Mouse (Mus musculus): Measurements from ENCODE around the gene Ccdc73. TPM values are rescaled to one million over a fixed set of nuclear protein-coding genes. Genes with fewer than 3 reads are reported as not detected.
A peak's percentile ranks its signal among the peaks of the same experiment; 100 is the strongest.

Ccdc73 gene
- polyA plus RNA-seq, 1 experiment from 2014 or later = 6.6 TPM

GRCm38 (mm10) chr2:104899975-104900374 lies 32.4 kb downstream of the Ccdc73 start:
- Histone ChIP-seq H3K4me2 (ENCODE audit: low read depth, low read length, severe bottlenecking) (no peak overlapping the region), H3K9ac (ENCODE audit: low read length) (no peak overlapping the region), H3K4me3 (ENCODE audit: low read depth, low read length) (no peak overlapping the region), H3K9me3 (ENCODE audit: control insufficient read depth, low read length) (no peaks in the 10 kb centered on the region), H3K4me1 (replicated peaks; ENCODE audit: control insufficient read depth, insufficient read depth, low read length) (no peaks in the 10 kb centered on the region), H3K27ac (ENCODE audit: low read depth, low read length) (no peak overlapping the region), H3K27me3 (ENCODE audit: control insufficient read depth, insufficient read depth, low read length) (no peaks in the 10 kb centered on the region), H3K36me3 (ENCODE audit: control insufficient read depth, insufficient read depth, low read length) (no peaks in the 10 kb centered on the region)
- no peak for ATAC-seq (replicated peaks; ENCODE audit: low FRiP score)
- 85% methylated on average over 2 of the region's 2 CpGs for WGBS
- DNase-seq (ENCODE audit: low spot score) = no peak

GRCm38 (mm10) chr2:104915709-104916108 lies 48.1 kb downstream of the Ccdc73 start:
- no peak for ATAC-seq (replicated peaks; ENCODE audit: low FRiP score)
- DNase-seq (ENCODE audit: low spot score) = no peak
- no peak overlapping the region for H3K4me2 ChIP-seq (ENCODE audit: low read depth, low read length, severe bottlenecking)
- H3K27ac ChIP-seq (ENCODE audit: low read depth, low read length) = no peak overlapping the region
- H3K4me3 ChIP-seq (ENCODE audit: low read depth, low read length) = no peak overlapping the region
- H3K36me3 ChIP-seq (ENCODE audit: control insufficient read depth, insufficient read depth, low read length) = no peaks in the 10 kb centered on the region
- no peaks in the 10 kb centered on the region for H3K4me1 ChIP-seq (replicated peaks; ENCODE audit: control insufficient read depth, insufficient read depth, low read length)
- WGBS = 86% methylated on average over 3 of the region's 3 CpGs
- H3K27me3 ChIP-seq (ENCODE audit: control insufficient read depth, insufficient read depth, low read length) = no peaks in the 10 kb centered on the region
- H3K9me3 ChIP-seq (ENCODE audit: control insufficient read depth, low read length) = no peaks in the 10 kb centered on the region
- H3K9ac ChIP-seq (ENCODE audit: low read length) = no peak overlapping the region

- H3K36me3 ChIP-seq (ENCODE audit: control insufficient read depth, insufficient read depth, low read length) = no peaks in the 10 kb centered on the region
- H3K9ac ChIP-seq (ENCODE audit: low read length) = no peak overlapping the region
- H3K4me3 ChIP-seq (ENCODE audit: low read depth, low read length) = no peak overlapping the region
- H3K4me1 ChIP-seq (replicated peaks; ENCODE audit: control insufficient read depth, insufficient read depth, low read length) = no peaks in the 10 kb centered on the region
- no peaks in the 10 kb centered on the region for H3K27me3 ChIP-seq (ENCODE audit: control insufficient read depth, insufficient read depth, low read length)
- H3K27ac ChIP-seq (ENCODE audit: low read depth, low read length) = no peak overlapping the region
- ATAC-seq (replicated peaks; ENCODE audit: low FRiP score) = no peak
- 89% methylated on average over 1 of the region's 1 CpGs for WGBS
- no peak overlapping the region for H3K4me2 ChIP-seq (ENCODE audit: low read depth, low read length, severe bottlenecking)
- H3K9me3 ChIP-seq (ENCODE audit: control insufficient read depth, low read length) = no peaks in the 10 kb centered on the region
- no peak for DNase-seq (ENCODE audit: low spot score)
Measured at GRCm38 (mm10) chr2:104964492-104964891, 96.9 kb downstream of the Ccdc73 start.

GRCm38 (mm10) chr2:104981712-104982111 lies 114.1 kb downstream of the Ccdc73 start:
- no peak overlapping the region for H3K4me2 ChIP-seq (ENCODE audit: low read depth, low read length, severe bottlenecking)
- no peaks in the 10 kb centered on the region for H3K36me3 ChIP-seq (ENCODE audit: control insufficient read depth, insufficient read depth, low read length)
- H3K9ac ChIP-seq (ENCODE audit: low read length) = no peak overlapping the region
- H3K27me3 ChIP-seq (ENCODE audit: control insufficient read depth, insufficient read depth, low read length) = no peaks in the 10 kb centered on the region
- ATAC-seq (replicated peaks; ENCODE audit: low FRiP score) = peak; percentile 87
- no peak overlapping the region for H3K27ac ChIP-seq (ENCODE audit: low read depth, low read length)
- no peaks in the 10 kb centered on the region for H3K9me3 ChIP-seq (ENCODE audit: control insufficient read depth, low read length)
- H3K4me3 ChIP-seq (ENCODE audit: low read depth, low read length) = no peak overlapping the region
- no peaks in the 10 kb centered on the region for H3K4me1 ChIP-seq (replicated peaks; ENCODE audit: control insufficient read depth, insufficient read depth, low read length)
- 8% methylated on average over 2 of the region's 2 CpGs for WGBS
- peak; percentile 50 for DNase-seq (ENCODE audit: low spot score)

- no peaks in the 10 kb centered on the region for H3K4me1 ChIP-seq (replicated peaks; ENCODE audit: control insufficient read depth, insufficient read depth, low read length)
- H3K4me3 ChIP-seq (ENCODE audit: low read depth, low read length) = no peak overlapping the region
- H3K27ac ChIP-seq (ENCODE audit: low read depth, low read length) = no peak overlapping the region
- H3K4me2 ChIP-seq (ENCODE audit: low read depth, low read length, severe bottlenecking) = no peak overlapping the region
- no peak for DNase-seq (ENCODE audit: low spot score)
- 68% methylated on average over 3 of the region's 3 CpGs for WGBS
- no peak overlapping the region for H3K9ac ChIP-seq (ENCODE audit: low read length)
- no peaks in the 10 kb centered on the region for H3K9me3 ChIP-seq (ENCODE audit: control insufficient read depth, low read length)
- H3K36me3 ChIP-seq (ENCODE audit: control insufficient read depth, insufficient read depth, low read length) = no peaks in the 10 kb centered on the region
- no peaks in the 10 kb centered on the region for H3K27me3 ChIP-seq (ENCODE audit: control insufficient read depth, insufficient read depth, low read length)
- ATAC-seq (replicated peaks; ENCODE audit: low FRiP score) = no peak
Measured at GRCm38 (mm10) chr2:104985796-104986195, 118.2 kb downstream of the Ccdc73 start.

GRCm38 (mm10) chr2:104988974-104989373 lies 121.4 kb downstream of the Ccdc73 start:
- H3K27ac ChIP-seq (ENCODE audit: low read depth, low read length) = no peak overlapping the region
- H3K9ac ChIP-seq (ENCODE audit: low read length) = no peak overlapping the region
- H3K4me1 ChIP-seq (replicated peaks; ENCODE audit: control insufficient read depth, insufficient read depth, low read length) = no peaks in the 10 kb centered on the region
- WGBS = 95% methylated on average over 1 of the region's 1 CpGs
- H3K27me3 ChIP-seq (ENCODE audit: control insufficient read depth, insufficient read depth, low read length) = no peaks in the 10 kb centered on the region
- no peak for DNase-seq (ENCODE audit: low spot score)
- H3K9me3 ChIP-seq (ENCODE audit: control insufficient read depth, low read length) = no peaks in the 10 kb centered on the region
- ATAC-seq (replicated peaks; ENCODE audit: low FRiP score) = no peak
- no peak overlapping the region for H3K4me3 ChIP-seq (ENCODE audit: low read depth, low read length)
- H3K36me3 ChIP-seq (ENCODE audit: control insufficient read depth, insufficient read depth, low read length) = no peaks in the 10 kb centered on the region
- no peak overlapping the region for H3K4me2 ChIP-seq (ENCODE audit: low read depth, low read length, severe bottlenecking)

- Histone ChIP-seq H3K4me2 (ENCODE audit: low read depth, low read length, severe bottlenecking) (no peak overlapping the region), H3K4me1 (replicated peaks; ENCODE audit: control insufficient read depth, insufficient read depth, low read length) (no peaks in the 10 kb centered on the region), H3K36me3 (ENCODE audit: control insufficient read depth, insufficient read depth, low read length) (no peaks in the 10 kb centered on the region; the same call in 1 of the 2 replicates), H3K9ac (ENCODE audit: low read length) (no peak overlapping the region), H3K9me3 (ENCODE audit: control insufficient read depth, low read length) (no peaks in the 10 kb centered on the region), H3K4me3 (ENCODE audit: low read depth, low read length) (no peak overlapping the region), H3K27ac (ENCODE audit: low read depth, low read length) (no peak overlapping the region), H3K27me3 (ENCODE audit: control insufficient read depth, insufficient read depth, low read length) (no peaks in the 10 kb centered on the region)
- ATAC-seq (replicated peaks; ENCODE audit: low FRiP score) (no peak), DNase-seq (ENCODE audit: low spot score) (no peak)
- 81% methylated on average over 2 of the region's 2 CpGs for WGBS
Measured at GRCm38 (mm10) chr2:104994436-104994835, 126.8 kb downstream of the Ccdc73 start.

- no peak overlapping the region for H3K27ac ChIP-seq (ENCODE audit: low read depth, low read length)
- no peak overlapping the region for H3K9ac ChIP-seq (ENCODE audit: low read length)
- DNase-seq (ENCODE audit: low spot score) = no peak
- no peak for ATAC-seq (replicated peaks; ENCODE audit: low FRiP score)
- H3K4me3 ChIP-seq (ENCODE audit: low read depth, low read length) = no peak overlapping the region
- no peaks in the 10 kb centered on the region for H3K4me1 ChIP-seq (replicated peaks; ENCODE audit: control insufficient read depth, insufficient read depth, low read length)
- H3K9me3 ChIP-seq (ENCODE audit: control insufficient read depth, low read length) = no peaks in the 10 kb centered on the region
- H3K4me2 ChIP-seq (ENCODE audit: low read depth, low read length, severe bottlenecking) = no peak overlapping the region
- H3K27me3 ChIP-seq (ENCODE audit: control insufficient read depth, insufficient read depth, low read length) = no peaks in the 10 kb centered on the region
- WGBS = 94% methylated on average over 3 of the region's 3 CpGs
- H3K36me3 ChIP-seq (ENCODE audit: control insufficient read depth, insufficient read depth, low read length) = no peaks in the 10 kb centered on the region; the same call in 1 of the 2 replicates
Measured at GRCm38 (mm10) chr2:104996201-104996600, 128.6 kb downstream of the Ccdc73 start.

GRCm38 (mm10) chr2:105007236-105007635 lies 139.6 kb downstream of the Ccdc73 start:
- Histone ChIP-seq H3K36me3 (ENCODE audit: control insufficient read depth, insufficient read depth, low read length) (peaks cover 6% of the 10 kb centered on the region), H3K4me2 (ENCODE audit: low read depth, low read length, severe bottlenecking) (no peak overlapping the region), H3K9me3 (ENCODE audit: control insufficient read depth, low read length) (no peaks in the 10 kb centered on the region), H3K27ac (ENCODE audit: low read depth, low read length) (no peak overlapping the region), H3K4me1 (replicated peaks; ENCODE audit: control insufficient read depth, insufficient read depth, low read length) (no peaks in the 10 kb centered on the region), H3K9ac (ENCODE audit: low read length) (no peak overlapping the region), H3K27me3 (ENCODE audit: control insufficient read depth, insufficient read depth, low read length) (no peaks in the 10 kb centered on the region), H3K4me3 (ENCODE audit: low read depth, low read length) (no peak overlapping the region)
- no peak for ATAC-seq (replicated peaks; ENCODE audit: low FRiP score)
- DNase-seq (ENCODE audit: low spot score) = no peak

All from forebrain, embryonic 11.5 days (tissue).